Mouse (Mus musculus) testis, postnatal 10 days (tissue): ENCODE data around the gene Gm20388.

ENCODE experiments used
- DNase-seq: peaks from one replicate; pipeline ENCODE4 v3.0.0; 2021; ENCODE audit warnings: low spot score

The Gm20388 gene

DNA sequence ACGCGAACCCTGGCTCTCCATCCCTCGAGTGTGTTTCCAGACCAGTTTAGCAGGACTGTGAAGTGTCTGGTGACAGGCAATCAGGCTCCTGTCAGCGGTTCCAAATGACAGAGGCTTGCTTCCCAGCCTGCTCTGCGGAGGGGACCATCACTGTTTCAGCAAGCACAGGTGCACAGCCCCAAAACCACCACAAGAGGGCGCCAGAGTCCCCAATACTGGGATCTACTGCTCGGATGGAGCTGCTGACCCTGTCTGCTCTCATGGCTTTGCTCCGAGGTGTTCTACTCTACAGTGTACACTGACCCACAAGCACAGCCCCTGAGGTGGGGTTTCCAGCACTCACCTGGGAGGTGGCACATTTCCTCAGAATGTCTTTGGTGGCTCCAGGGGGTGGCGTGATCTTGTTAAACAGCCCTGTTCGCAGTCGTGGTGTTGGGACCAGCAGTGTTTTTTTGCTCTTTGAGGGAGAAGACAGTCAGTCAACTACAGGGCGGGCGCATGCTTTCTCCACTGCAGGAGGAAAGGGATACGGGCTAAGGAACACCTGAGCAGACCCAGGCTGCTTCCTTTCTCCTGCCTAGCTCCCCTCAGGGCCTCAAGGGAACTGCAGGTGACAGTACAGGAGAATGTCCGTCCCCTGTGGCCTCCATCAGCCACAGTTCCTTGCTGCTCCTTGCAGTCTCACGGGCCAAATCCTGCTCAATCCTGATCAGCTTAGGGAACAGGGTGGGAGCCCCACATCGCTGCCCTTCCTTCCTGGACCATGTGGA, 1193.6 kb downstream of the Gm20388 start:
- DNase-seq = peak; percentile 90

DNA sequence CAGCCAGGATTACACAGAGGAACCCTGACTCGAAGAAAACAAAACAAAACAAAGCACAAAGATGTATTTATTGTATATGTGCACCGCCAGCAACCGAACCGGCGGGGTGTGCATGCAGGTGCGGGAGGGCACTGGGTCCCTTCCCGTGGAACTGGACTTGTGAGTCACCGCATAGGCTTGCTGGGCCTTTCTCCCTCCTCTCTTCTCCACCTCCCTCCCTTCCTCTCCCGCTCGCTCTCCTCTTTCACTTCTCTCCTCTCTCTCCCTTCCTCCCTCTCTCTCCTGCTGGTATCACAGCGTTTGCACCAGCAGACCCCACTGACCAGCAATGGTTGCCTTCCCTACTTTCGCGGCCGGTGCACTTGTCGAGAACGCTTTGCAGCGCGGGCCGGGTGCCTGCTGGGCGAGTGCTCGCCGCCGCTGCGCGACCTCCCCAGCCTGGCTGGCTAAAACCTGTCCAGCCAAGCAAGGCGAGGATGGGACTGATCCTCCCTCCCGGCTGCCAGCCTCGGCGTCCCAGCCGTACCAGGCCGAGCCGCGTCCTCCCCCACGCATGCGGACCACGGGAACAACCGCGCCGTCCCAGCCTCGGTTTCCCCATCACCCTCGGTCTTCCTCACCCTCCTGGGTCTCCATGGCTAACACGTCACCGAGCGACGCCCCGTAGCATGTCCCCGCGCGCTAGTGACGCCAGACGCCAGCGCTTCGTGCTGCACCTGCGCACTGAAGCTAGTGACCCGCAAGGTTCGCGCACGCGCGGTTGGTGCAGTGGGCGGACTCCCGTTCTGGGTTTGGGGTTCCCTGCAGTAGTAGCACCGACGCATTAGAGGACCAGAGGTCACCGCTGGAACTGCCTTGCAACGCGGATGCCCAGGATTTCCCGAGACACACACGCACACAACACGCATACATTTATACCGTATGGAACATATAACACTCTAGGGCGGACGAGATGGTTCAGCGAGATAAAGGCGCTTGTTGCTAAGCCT, 1197.3 kb downstream of the Gm20388 start, which contains the start of gene Mthfsd:
Gene Mthfsd, minus strand, starts transcription at position 725 of the 989 bp plus-strand sequence.
- DNase-seq = peak; percentile 99

DNA sequence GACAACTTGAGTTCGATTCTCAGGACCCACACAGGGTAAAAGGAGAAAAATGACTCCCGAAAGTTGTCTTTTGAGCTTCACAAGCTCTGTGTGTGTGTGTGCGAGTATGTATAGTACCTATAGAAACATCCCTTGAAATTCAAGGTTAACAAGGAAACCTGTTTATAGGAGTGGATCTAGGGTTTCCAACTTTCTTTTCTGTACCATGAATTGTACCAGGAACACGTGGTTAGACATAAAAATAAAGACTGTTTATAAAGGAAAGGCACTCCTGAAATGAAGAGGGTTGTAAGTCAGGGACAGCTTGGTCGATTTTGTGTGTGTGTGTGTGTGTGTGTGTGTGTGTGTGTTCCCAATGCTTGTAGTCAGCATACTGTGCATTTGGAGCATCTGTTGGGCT, 1198.0 kb downstream of the Gm20388 start:
- DNase-seq = no peak

DNA sequence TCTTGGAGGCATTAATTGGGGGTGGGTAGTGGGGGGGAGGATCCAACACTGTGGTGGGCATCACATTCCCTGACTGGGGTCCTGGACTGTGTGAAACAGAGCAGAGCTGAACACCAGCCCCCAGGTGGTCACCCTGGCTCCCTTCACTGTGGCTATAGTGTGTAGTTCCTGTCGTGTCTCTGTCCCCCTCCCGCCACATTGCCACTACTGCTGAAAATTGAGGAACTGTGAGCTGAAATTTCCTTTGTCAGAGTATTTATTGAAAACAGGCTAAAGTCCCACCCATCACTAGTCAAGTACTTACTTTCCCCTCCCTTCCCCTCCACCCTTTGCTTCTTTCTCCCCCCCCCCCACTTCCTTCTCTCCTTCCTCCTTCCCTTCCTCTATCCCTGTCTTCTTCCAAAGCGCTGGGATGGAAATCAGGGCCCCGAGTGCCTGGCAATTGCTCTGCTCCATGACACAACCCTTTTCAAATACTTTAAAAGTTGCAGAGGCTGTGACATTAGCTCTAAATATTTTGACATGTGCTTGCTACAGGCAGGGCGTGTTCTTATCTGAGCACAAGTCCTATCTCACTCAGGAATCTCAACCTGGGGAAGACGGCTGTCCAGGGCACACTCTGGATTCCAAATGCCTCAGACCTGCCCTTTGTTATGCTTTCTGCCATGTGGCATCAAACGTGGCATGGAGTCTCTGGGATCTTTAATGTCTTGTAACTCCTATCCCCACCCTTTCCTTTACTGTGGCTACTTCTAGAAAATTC, 1200.7 kb downstream of the Gm20388 start:
- DNase-seq = no peak

DNA sequence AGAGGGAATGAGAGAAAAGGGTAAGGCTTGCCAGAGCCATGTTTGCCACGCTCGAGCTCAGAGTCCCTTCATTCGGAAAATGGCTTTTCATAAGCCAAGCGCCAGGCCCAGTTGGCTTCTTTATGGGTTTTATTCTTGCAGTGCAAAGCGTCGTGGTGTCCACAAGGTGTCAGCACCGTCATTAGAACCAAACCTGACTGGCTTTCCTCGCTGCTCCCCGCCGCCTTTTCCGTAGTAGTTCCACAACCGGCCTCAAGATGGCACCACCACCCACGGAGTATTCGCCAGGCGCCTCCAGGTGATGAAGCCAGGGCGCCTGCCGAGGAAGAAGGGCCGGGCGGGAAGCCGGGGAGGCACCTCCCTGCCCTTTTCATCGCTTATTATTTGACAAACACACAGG, 1202.6 kb downstream of the Gm20388 start:
- peak; percentile 97 for DNase-seq

DNA sequence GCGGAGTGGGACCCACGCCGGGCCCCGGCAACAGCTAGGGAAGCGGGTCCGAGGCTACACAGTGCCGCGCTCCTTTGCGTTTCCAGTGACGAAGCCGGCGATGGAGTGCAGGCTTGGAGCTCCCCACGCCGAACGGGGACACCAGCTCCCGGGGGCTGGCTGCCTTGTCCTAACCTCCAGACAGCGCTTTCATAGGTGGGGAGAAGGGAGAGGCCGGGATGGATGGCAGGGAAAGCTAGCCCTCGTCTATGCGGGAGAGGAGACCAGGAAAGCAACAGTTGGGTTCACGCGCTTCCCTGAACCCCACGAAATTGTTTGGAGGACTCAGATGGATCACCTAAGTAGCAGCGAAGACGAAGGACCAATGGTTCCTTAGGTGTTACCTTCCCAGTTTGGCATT, 1204.5 kb downstream of the Gm20388 start:
- no peak for DNase-seq

DNA sequence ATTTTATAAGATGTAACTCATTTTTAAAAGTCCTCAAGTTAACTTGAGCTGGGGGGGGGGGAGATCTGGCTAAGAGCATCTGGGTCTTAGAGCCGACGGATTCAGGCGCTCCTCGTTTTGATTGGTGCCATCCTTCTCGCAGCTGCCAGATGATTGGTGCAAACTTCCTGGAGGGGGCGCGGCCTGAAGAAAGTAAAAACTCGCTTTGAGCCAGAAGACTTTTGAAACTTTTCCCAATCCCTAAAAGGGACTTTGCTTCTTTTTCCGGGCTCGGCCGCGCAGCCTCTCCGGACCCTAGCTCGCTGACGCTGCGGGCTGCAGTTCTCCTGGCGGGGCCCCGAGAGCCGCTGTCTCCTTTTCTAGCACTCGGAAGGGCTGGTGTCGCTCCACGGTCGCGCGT, 1205.3 kb downstream of the Gm20388 start, which contains the start of gene Foxc2:
Gene Foxc2, plus strand, starts transcription at position 224 of the 400 bp plus-strand sequence.
- DNase-seq = peak; percentile 85

DNA sequence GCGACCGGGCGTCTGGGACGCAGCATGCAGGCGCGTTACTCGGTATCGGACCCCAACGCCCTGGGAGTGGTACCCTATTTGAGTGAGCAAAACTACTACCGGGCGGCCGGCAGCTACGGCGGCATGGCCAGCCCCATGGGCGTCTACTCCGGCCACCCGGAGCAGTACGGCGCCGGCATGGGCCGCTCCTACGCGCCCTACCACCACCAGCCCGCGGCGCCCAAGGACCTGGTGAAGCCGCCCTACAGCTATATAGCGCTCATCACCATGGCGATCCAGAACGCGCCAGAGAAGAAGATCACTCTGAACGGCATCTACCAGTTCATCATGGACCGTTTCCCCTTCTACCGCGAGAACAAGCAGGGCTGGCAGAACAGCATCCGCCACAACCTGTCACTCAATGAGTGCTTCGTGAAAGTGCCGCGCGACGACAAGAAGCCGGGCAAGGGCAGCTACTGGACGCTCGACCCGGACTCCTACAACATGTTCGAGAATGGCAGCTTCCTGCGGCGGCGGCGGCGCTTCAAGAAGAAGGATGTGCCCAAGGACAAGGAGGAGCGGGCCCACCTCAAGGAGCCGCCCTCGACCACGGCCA, 1206.0 kb downstream of the Gm20388 start:
- DNase-seq = no peak

DNA sequence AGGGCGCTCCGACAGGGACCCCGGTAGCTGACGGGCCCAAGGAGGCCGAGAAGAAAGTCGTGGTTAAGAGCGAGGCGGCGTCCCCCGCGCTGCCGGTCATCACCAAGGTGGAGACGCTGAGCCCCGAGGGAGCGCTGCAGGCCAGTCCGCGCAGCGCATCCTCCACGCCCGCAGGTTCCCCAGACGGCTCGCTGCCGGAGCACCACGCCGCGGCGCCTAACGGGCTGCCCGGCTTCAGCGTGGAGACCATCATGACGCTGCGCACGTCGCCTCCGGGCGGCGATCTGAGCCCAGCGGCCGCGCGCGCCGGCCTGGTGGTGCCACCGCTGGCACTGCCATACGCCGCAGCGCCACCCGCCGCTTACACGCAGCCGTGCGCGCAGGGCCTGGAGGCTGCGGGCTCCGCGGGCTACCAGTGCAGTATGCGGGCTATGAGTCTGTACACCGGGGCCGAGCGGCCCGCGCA, 1206.6 kb downstream of the Gm20388 start:
- no peak for DNase-seq

DNA sequence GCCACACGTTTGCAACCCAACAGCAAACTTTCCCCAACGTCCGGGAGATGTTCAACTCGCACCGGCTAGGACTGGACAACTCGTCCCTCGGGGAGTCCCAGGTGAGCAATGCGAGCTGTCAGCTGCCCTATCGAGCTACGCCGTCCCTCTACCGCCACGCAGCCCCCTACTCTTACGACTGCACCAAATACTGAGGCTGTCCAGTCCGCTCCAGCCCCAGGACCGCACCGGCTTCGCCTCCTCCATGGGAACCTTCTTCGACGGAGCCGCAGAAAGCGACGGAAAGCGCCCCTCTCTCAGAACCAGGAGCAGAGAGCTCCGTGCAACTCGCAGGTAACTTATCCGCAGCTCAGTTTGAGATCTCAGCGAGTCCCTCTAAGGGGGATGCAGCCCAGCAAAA, 1207.3 kb downstream of the Gm20388 start:
- no peak for DNase-seq

DNA sequence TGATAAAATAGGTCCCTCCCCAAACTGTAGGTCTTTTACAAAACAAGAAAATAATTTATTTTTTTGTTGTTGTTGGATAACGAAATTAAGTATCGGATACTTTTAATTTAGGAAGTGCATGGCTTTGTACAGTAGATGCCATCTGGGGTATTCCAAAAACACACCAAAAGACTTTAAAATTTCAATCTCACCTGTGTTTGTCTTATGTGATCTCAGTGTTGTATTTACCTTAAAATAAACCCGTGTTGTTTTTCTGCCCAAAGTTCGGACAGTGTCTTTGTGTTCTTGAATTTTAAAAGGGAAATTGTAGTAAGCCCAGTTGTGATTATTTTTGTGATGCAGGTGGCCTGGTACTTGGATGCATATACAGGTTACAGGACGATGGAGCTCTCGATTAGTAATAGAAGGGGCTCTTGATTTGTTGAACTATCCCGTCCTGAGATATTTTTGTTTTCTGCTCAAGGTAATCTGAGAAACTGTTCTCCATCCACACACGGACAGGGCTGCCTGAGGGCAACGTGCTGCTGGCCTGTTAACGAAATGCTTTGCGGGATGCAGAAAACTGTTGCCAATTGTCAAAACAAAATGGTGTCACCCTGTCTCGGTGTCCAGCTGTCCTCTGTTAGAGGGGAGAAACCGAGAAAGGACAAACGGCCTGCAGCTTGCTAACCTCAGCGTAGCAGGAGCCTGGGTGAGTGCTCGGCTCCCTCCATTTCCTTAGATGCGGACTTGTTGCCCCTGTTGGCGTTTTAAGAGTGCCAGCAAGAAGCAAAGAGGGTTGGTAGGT, 1208.2 kb downstream of the Gm20388 start:
- DNase-seq = no peak

DNA sequence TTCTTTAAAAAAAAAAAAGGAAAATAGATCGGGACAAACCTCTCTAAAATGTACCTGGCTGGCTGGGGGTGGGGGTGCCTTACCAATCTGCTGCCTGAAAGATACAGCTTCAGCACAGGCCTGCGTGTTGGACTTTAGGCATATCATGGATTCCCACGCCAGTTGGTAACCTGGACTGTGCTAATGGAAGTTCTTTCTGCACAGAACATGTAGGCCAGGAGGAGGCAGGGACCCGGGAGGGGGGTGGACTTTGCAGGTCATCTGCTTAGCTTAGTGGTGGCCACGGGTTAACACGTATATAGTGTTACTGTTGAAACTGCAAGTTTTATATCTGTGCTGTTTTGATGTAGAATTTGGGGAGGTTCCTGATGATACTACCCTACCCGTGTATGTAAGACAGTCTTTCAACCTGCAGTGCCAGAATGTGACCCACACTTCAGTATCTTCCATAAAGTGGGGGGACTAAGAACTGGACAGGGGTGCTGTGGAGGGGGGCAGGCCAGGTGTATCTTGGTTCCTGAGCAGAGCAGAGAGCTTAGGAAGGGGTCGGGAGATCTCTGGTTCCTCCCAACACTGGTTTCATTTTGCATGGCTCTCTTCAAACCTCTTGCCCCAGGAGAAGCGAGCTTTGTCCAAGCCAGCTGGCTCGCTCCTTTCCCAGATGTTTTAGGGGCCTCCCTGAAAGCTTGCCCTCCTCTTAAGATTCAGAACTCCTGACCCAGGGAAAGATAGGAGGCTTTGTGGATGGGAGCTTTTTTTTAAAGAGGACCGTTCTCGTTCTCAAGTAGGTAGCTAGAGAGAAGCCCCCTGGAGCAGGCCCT, 1209.2 kb downstream of the Gm20388 start:
- no peak for DNase-seq

DNA sequence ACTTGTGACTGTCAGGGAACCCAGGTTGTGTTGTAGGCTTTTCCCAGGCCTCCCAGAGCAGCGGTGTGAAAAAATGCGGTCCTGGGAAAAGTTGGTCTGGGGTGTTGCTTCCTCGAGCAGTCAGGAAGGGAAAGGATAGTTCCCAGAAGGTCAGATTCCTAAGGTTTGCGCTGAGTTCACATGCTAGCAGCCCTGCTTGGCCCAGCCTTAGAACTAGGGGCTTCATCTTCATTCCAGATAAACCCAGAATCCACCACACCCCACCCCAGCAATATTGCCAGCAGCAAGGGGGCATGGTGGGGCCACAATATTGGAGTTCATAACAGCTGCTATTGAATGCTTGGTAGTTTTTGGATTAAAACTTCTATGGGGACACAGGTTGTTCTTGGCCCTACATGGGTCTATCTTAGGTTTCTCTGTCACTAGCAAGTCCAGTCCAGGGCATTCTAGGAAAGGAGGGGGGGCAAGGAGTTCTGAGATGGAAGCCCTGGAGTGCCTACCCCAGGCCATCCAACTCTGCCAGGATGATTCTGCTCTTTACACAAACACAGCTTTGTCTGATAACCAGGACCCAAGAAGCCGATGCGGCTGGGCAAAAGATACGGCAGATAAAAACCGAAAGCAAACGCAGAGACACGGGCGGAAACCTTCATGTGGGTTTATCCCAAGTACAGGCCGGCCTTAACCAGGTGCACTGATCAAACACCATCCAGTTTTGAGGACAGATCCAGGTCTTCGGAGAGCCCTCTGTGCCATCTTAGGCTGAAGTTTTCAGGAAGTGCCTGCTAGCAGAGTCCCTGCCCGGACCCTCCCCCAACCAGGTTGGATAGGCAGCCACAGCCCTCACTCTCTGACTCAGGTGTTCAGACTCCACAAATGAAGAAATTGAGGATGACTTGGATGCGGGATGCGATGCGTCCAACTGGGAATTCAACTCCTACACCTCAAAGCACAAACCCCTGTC, 1210.1 kb downstream of the Gm20388 start:
- DNase-seq = no peak

DNA sequence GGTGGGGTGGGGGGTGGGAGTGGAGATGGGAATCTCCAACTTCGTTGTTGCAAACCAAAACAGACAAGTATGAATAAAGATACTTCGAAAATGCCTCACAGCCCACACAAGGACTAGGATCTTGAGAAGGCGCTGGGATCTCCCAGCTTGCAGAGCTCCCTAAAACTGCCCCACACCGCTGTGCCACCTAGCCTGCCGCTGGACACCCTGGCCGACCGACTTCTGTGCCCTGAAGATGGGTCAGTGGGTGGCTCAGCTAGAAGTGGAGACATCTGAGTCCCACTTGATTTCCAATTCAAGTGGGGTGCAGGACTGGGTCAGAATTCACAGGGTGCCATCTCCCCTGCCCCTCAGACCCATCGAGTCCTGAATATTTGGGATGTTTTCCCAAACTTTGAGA, 1211.1 kb downstream of the Gm20388 start:
- no peak for DNase-seq

DNA sequence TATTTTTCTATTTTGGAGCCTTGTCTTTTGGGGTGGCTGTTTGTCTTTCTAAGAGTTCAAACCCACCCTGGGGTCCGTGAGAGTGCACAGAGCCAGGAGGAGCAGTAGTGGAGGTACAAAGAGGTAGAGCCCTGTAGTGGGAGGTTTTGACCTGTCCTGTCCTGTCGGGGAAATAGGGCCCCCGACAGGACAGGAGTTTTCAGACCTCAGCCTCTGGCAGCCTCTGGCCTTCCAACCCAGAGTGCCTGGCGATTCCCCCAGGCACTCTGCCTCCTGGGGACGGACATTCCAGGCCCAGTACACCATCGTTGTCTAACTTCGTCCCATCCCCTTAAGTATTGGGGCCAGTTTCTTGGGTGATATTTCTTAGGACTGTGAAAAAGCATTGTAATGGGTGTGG, 1211.7 kb downstream of the Gm20388 start:
- no peak for DNase-seq

DNA sequence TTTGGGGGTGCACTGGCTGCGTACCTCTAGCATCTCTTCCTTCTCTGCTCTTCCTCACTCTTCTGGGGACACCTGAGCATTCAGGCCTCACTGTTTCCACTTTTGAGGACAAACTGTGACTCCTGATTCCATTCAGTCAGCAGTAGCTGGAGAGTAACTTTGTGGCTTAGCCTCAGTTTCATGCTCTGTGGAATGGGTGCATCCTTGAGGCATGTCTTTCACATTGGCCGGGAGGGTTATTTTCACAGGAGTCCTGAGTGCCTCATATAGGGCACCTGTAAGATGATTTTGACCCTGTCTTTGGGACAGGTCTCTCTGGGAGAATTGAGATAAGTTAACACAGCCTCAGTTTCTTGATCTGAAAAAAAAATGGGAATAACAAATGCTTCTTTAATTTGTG, 1212.5 kb downstream of the Gm20388 start:
- DNase-seq = no peak

DNA sequence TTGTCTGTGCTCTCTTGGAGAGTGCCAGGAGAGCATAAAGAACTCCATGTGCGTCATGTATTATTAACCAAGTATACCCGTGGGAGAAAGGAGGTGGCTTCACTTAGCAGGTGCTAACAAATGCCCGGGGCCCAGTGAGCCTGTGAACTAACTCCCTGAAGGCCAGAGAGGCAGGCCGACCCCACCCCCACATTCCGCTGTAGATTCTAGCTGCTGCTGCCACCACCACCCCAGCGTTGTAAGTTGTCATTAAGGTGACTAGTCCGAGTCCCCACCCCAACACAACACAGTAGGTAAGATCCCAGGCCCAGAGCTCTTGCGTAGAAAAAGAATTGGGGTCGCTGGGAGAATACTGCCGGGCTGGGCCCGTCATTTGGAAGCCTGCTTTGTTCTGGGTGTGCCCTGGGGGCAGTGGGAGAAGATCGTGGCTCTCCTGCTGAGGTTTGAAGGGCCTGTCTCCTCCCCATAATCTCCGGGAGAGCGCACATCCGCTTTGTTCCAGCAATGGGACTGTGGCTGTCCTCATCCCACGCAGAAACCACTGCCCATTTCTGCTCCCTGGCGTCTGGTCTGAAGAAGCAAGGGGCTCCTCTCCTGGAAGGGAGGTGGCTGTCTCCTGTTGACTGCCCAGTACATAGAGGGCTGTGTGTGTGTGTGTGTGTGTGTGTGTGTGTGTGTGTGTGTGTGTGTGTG, 1214.1 kb downstream of the Gm20388 start:
- DNase-seq = no peak

DNA sequence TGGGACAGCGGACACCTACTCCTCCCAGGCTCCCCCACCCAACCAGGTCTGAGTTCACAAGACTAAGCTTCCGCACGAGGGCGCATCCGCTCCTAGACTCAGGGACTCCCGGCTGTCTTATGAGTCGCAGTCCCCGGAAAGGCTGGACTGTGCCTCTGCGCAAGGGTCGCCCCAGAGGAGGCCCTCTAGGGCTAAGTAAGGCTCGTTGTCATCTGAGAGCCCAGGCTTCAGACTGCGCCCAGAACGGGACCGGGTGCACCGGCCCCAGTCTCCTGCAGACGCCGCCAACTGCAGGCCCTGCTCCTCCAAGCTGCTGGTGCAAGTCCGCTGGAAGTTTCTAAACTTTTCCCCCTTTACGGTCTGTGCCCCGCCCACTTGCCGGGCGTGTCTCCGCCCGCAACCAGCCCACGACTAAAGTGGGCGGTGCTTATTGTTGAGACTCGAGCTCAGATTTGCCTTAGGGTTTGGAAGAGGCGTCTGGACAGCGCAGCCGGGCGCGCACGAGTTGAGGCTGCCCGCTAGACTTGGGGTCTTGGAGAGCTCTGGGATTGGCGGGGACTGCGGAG, 1214.8 kb downstream of the Gm20388 start:
- DNase-seq = peak; percentile 79
